Mouse (Mus musculus): ENCODE measurements around the gene Eif4enif1. TPM values are rescaled to one million over a fixed set of nuclear protein-coding genes. Genes with fewer than 3 reads are reported as not detected.

Eif4enif1 gene
- polyA plus RNA-seq, 1 experiment from 2014 or later, result 55.3 TPM

GRCm38 (mm10) chr11:3285940-3286339 is 83.7 kb downstream of the Eif4enif1 start:
- Histone ChIP-seq H3K4me2 (no peak overlapping the region), H3K27ac (no peak overlapping the region), H3K27me3 (no peaks in the 10 kb centered on the region), H3K9ac (no peak overlapping the region), H3K4me3 (replicated peaks) (no peak overlapping the region), H3K4me1 (peaks cover 17% of the 10 kb centered on the region), H3K36me3 (no peaks in the 10 kb centered on the region), H3K9me3 (replicated peaks) (no peaks in the 10 kb centered on the region; the same call in 1 of the 2 replicates)
- ATAC-seq (replicated peaks; ENCODE audit: low FRiP score), result no peak
- 91% methylated on average over 3 of the region's 3 CpGs for WGBS

- peaks cover 22% of the 10 kb centered on the region for H3K4me1 ChIP-seq
- no peak overlapping the region for H3K9ac ChIP-seq
- H3K4me3 ChIP-seq (replicated peaks), result no peak overlapping the region
- H3K36me3 ChIP-seq, result no peaks in the 10 kb centered on the region
- H3K27ac ChIP-seq, result peak overlapping the region; percentile 100; the same call in 1 of the 2 replicates
- 62% methylated on average over 6 of the region's 6 CpGs for WGBS
- no peaks in the 10 kb centered on the region for H3K9me3 ChIP-seq (replicated peaks)
- H3K4me2 ChIP-seq, result no peak overlapping the region
- ATAC-seq (replicated peaks; ENCODE audit: low FRiP score), result no peak
- H3K27me3 ChIP-seq, result no peaks in the 10 kb centered on the region
These were observed 84.9 kb downstream of the Eif4enif1 start for GRCm38 (mm10) chr11:3287131-3287530.

- WGBS, result 51% methylated on average over 5 of the region's 5 CpGs
- H3K9ac ChIP-seq, result peak overlapping the region; percentile 99; the same call in 1 of the 2 replicates
- H3K27me3 ChIP-seq, result no peaks in the 10 kb centered on the region
- peak overlapping the region; percentile 100 for H3K27ac ChIP-seq
- peaks cover 28% of the 10 kb centered on the region for H3K4me1 ChIP-seq
- peak overlapping the region; percentile 85 for H3K4me3 ChIP-seq (replicated peaks)
- H3K9me3 ChIP-seq (replicated peaks), result no peaks in the 10 kb centered on the region
- H3K4me2 ChIP-seq, result peak overlapping the region; percentile 86
- ATAC-seq (replicated peaks; ENCODE audit: low FRiP score), result no peak
- H3K36me3 ChIP-seq, result no peaks in the 10 kb centered on the region
These were observed 85.7 kb downstream of the Eif4enif1 start for GRCm38 (mm10) chr11:3287921-3288320.

GRCm38 (mm10) chr11:3288521-3289301 is 86.5 kb downstream of the Eif4enif1 start, which contains the start of gene Patz1:
TSS of gene Patz1 (plus strand) at chr11:3288874.
- ATAC-seq (replicated peaks; ENCODE audit: low FRiP score), result peak; percentile 47
- peaks cover 6% of the 10 kb centered on the region for H3K36me3 ChIP-seq
- peak within 1 kb of the TSS; percentile 99 for H3K9ac ChIP-seq
- H3K4me3 ChIP-seq (replicated peaks), result peak within 1 kb of the TSS; percentile 85
- peaks cover 36% of the 10 kb centered on the region for H3K4me1 ChIP-seq
- H3K9me3 ChIP-seq (replicated peaks), result no peaks in the 10 kb centered on the region
- under 1% methylated on average over 41 of the region's 41 CpGs for WGBS
- H3K27ac ChIP-seq, result peak within 1 kb of the TSS; percentile 100
- H3K4me2 ChIP-seq, result peak within 1 kb of the TSS; percentile 86
- no peaks in the 10 kb centered on the region for H3K27me3 ChIP-seq

GRCm38 (mm10) chr11:3289302-3289802 is 87.2 kb downstream of the Eif4enif1 start:
- Histone ChIP-seq H3K9me3 (replicated peaks) (no peaks in the 10 kb centered on the region), H3K9ac (peak overlapping the region; percentile 99), H3K36me3 (peaks cover 13% of the 10 kb centered on the region), H3K4me3 (replicated peaks) (peak overlapping the region; percentile 85), H3K4me2 (peak overlapping the region; percentile 86), H3K27ac (peak overlapping the region; percentile 100), H3K27me3 (no peaks in the 10 kb centered on the region), H3K4me1 (peaks cover 43% of the 10 kb centered on the region)
- peak; percentile 83 for ATAC-seq (replicated peaks; ENCODE audit: low FRiP score)
- under 1% methylated on average over 33 of the region's 40 CpGs for WGBS

GRCm38 (mm10) chr11:3289803-3290639 is 87.8 kb downstream of the Eif4enif1 start:
- Histone ChIP-seq H3K27me3 (no peaks in the 10 kb centered on the region), H3K4me3 (replicated peaks) (peak overlapping the region; percentile 85), H3K9me3 (replicated peaks) (no peaks in the 10 kb centered on the region), H3K27ac (peak overlapping the region; percentile 100), H3K4me2 (peak overlapping the region; percentile 86), H3K9ac (peak overlapping the region; percentile 99), H3K4me1 (peaks cover 49% of the 10 kb centered on the region), H3K36me3 (peaks cover 19% of the 10 kb centered on the region)
- peak; percentile 24 for ATAC-seq (replicated peaks; ENCODE audit: low FRiP score)
- under 1% methylated on average over 89 of the region's 92 CpGs for WGBS

- H3K4me1 ChIP-seq, result peaks cover 55% of the 10 kb centered on the region
- no peaks in the 10 kb centered on the region for H3K27me3 ChIP-seq
- H3K27ac ChIP-seq, result peak overlapping the region; percentile 100
- H3K4me3 ChIP-seq (replicated peaks), result peak overlapping the region; percentile 85
- H3K36me3 ChIP-seq, result peaks cover 26% of the 10 kb centered on the region
- ATAC-seq (replicated peaks; ENCODE audit: low FRiP score), result no peak
- WGBS, result under 1% methylated on average over 50 of the region's 50 CpGs
- peak overlapping the region; percentile 99 for H3K9ac ChIP-seq
- H3K9me3 ChIP-seq (replicated peaks), result no peaks in the 10 kb centered on the region
- H3K4me2 ChIP-seq, result peak overlapping the region; percentile 86
These were observed 88.6 kb downstream of the Eif4enif1 start for GRCm38 (mm10) chr11:3290640-3291310.

GRCm38 (mm10) chr11:3291311-3292061 is 89.3 kb downstream of the Eif4enif1 start:
- H3K4me3 ChIP-seq (replicated peaks), result peak overlapping the region; percentile 85
- peak overlapping the region; percentile 99 for H3K9ac ChIP-seq
- no peak for ATAC-seq (replicated peaks; ENCODE audit: low FRiP score)
- H3K4me1 ChIP-seq, result peaks cover 62% of the 10 kb centered on the region
- H3K27me3 ChIP-seq, result no peaks in the 10 kb centered on the region
- 1% methylated on average over 26 of the region's 26 CpGs for WGBS
- H3K36me3 ChIP-seq, result peaks cover 33% of the 10 kb centered on the region
- peak overlapping the region; percentile 100 for H3K27ac ChIP-seq
- H3K9me3 ChIP-seq (replicated peaks), result no peaks in the 10 kb centered on the region
- H3K4me2 ChIP-seq, result peak overlapping the region; percentile 86

GRCm38 (mm10) chr11:3292062-3292421 is 89.8 kb downstream of the Eif4enif1 start:
- no peaks in the 10 kb centered on the region for H3K27me3 ChIP-seq
- H3K4me1 ChIP-seq, result peaks cover 68% of the 10 kb centered on the region
- peak overlapping the region; percentile 100 for H3K27ac ChIP-seq
- peak overlapping the region; percentile 86 for H3K4me2 ChIP-seq
- H3K9ac ChIP-seq, result peak overlapping the region; percentile 99
- ATAC-seq (replicated peaks; ENCODE audit: low FRiP score), result peak; percentile 34
- H3K4me3 ChIP-seq (replicated peaks), result peak overlapping the region; percentile 85
- 0% methylated on average over 8 of the region's 8 CpGs for WGBS
- H3K9me3 ChIP-seq (replicated peaks), result no peaks in the 10 kb centered on the region
- H3K36me3 ChIP-seq, result peaks cover 39% of the 10 kb centered on the region

GRCm38 (mm10) chr11:3292711-3293249 is 90.6 kb downstream of the Eif4enif1 start:
- 2% methylated on average over 8 of the region's 8 CpGs for WGBS
- ATAC-seq (replicated peaks; ENCODE audit: low FRiP score), result 0 out of 2 replicates have a peak, but pooled peaks have one; percentile 2
- H3K4me2 ChIP-seq, result peak overlapping the region; percentile 86

More at GRCm38 (mm10) chr11:3292711-3293249, 90.6 kb downstream of the Eif4enif1 start:
- Histone ChIP-seq H3K4me3 (replicated peaks) (peak overlapping the region; percentile 85), H3K9me3 (replicated peaks) (no peaks in the 10 kb centered on the region), H3K36me3 (peaks cover 46% of the 10 kb centered on the region), H3K9ac (peak overlapping the region; percentile 99), H3K4me1 (peaks cover 68% of the 10 kb centered on the region), H3K27me3 (no peaks in the 10 kb centered on the region), H3K27ac (peak overlapping the region; percentile 100)

Data from kidney, embryonic 15.5 days (tissue).